Mouse (Mus musculus) small intestine, adult 2 months (tissue): ENCODE measurements around the gene Flnb.

ENCODE experiments used
- CTCF ChIP-seq: fragments of 200-500 bp; IDR thresholded peaks from 2 replicates; pipeline ENCODE4 v1.5.1; 2012; ENCODE audit warnings: low read depth, mild to moderate bottlenecking, control low read depth, inconsistent platforms, low read length, moderate library complexity, mixed read lengths; ENCODE audit not compliant: insufficient replicate concordance, insufficient read length; ENCODE audit errors: extremely low read depth
- POLR2A ChIP-seq: fragments of 200-500 bp; IDR thresholded peaks from 2 replicates; pipeline ENCODE4 v1.6.1; 2012; ENCODE audit warnings: low read depth, mild to moderate bottlenecking, control low read depth, inconsistent platforms, low read length, moderate library complexity

DNA sequence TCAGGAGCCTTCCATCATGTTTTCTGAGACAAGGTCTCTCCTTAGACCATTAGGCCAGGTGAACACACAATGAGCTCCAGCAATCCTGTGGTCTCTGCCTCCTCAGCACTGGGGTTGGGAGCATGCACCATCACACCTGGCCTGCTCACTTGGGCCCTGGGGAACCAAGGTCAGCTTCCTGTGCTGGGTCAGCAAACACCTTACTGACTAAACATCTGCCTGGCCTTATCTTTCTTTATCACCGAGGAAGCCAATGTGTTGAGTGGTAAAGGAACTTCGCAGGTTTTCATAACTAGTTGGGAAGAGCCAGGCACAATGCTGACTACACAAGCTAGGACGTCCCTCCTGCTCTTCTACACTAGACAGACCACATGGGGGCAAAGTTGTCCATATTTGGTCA, 172.2 kb downstream of the Flnb start:
- TF ChIP-seq CTCF: no peak
- no peak for TF ChIP-seq POLR2A
